Mouse (Mus musculus): ENCODE measurements at regions not wholly inside any gene's neighbourhood (a gene's known extent, or its start where the extent isn't known, plus 50 kb on each side); places are given as distances from the start of the nearest gene placed in this dataset.
A peak's percentile ranks its signal among the peaks of the same experiment; 100 is the strongest.

DNA sequence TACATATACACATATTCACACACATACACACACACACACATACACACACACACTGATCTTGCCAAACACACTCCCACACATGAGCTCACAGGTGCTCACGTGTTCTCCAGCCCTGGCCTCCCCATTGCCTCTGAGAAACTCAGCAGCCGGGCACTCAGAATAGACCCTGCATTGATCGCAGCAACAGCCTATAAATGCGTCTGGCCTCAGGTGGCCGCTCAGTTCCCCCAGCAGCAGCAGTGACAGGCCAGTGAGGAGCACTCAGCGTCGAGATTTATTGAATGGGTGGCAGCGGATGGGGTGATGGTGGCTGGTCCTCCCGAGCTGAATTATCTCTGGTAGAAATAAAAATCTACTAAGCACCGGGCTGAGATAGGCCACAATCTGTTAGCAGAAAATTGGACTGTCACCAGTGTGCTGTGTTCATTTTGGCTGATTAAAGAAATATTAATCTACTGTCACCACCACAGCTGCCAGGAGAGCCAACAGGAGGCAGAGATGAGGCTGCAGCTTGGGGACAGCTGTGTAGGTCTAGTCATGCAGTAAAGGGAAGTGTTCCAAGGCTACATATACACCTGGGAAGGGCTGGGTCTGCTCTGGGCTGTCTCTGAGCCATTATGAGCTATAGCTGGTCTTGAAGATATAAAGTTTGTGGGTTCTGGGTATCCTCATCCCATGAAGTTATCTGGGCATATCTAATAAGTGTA, 80.4 kb upstream of the Ttc34 start:
- Histone ChIP-seq H3K9ac (no peak overlapping the region), H3K27ac (no peak overlapping the region), H3K4me3 (no peak overlapping the region), H3K36me3 (no peaks in the 10 kb centered on the region), H3K27me3 (peaks cover 45% of the 10 kb centered on the region), H3K4me2 (replicated peaks) (no peak overlapping the region), H3K9me3 (no peaks in the 10 kb centered on the region), H3K4me1 (peaks cover 41% of the 10 kb centered on the region)
- 49% methylated on average over 10 of the region's 10 CpGs for WGBS
- ATAC-seq (ENCODE audit: low FRiP score, low read depth), result 0 out of 2 replicates have a peak, but pooled peaks have one; percentile 10

DNA sequence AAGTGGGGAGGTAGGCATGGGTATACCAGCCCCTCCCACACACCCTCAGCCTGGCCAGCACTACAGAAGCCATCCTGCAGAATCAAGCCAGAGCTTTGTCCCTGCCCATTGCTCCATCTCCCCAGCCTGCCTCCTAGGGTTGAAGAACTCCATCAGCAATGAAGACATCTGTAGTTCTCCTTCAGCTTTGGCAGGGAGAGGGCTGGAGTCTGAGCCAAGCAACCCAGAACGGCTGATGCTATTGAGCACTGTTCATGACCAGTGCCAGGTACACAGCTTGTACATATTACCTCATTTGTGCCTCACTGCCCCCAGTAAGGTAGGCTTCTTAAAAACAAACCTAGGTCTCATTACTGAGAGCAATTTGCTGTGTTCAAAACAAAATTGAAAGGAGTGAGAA, 77.4 kb upstream of the Ttc34 start:
- Histone ChIP-seq H3K9ac (no peak overlapping the region), H3K27me3 (peaks cover 30% of the 10 kb centered on the region), H3K27ac (no peak overlapping the region), H3K9me3 (no peaks in the 10 kb centered on the region), H3K36me3 (no peaks in the 10 kb centered on the region), H3K4me2 (replicated peaks) (no peak overlapping the region), H3K4me3 (no peak overlapping the region), H3K4me1 (peaks cover 25% of the 10 kb centered on the region)
- 44% methylated on average over 1 of the region's 1 CpGs for WGBS
- no peak for ATAC-seq (ENCODE audit: low FRiP score, low read depth)

DNA sequence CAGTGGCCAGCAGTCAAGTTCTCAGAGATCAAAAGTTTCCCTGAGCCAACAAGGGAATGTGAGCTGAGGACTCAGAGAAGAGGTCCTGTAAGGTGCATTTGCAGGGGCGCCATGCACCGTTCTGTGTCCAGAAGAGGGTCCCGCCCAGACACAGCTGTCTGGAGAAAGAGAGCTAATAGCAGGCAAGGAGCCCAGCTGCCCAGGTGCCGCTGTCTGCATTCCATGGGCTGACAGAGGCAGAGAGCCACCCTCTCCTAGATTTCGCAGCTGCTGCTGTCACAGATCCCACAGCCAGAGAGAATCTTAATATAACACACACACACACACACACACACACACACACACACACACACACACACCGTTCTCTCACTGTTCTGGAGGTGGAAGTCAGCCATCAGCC, 73.0 kb upstream of the Ttc34 start:
- ATAC-seq (ENCODE audit: low FRiP score, low read depth), result peak; percentile 56; the same call in 1 of the 2 replicates
- H3K9ac ChIP-seq, result 0 out of 2 replicates have a peak overlapping the region, but pooled peaks have one; percentile 9
- H3K27ac ChIP-seq, result no peak overlapping the region
- WGBS, result 47% methylated on average over 6 of the region's 6 CpGs
- peaks cover 30% of the 10 kb centered on the region for H3K4me1 ChIP-seq
- peaks cover 21% of the 10 kb centered on the region for H3K27me3 ChIP-seq
- H3K36me3 ChIP-seq, result no peaks in the 10 kb centered on the region
- no peaks in the 10 kb centered on the region for H3K9me3 ChIP-seq
- H3K4me3 ChIP-seq, result no peak overlapping the region
- no peak overlapping the region for H3K4me2 ChIP-seq (replicated peaks)

DNA sequence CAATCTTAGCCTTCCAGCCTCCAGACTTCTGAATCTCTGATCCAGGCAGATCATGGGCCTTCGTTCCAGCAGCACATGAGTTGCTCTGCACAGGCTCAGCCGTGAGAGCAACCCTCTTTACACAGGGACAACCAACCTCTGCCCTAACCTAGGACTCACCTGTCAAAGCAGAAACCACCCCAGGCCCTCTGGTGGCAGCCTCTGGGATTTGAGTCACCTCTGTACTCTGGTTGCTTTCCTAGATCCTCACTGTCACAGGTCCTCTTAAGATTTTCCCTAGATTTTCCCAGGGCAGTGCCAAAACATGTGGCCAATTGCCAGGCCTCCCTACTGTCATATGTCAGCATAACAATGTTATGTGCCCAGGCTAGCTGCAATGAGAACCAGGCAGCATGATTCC, 71.1 kb upstream of the Ttc34 start:
- Histone ChIP-seq H3K4me1 (peaks cover 27% of the 10 kb centered on the region), H3K27me3 (peaks cover 19% of the 10 kb centered on the region), H3K4me2 (replicated peaks) (no peak overlapping the region), H3K9me3 (no peaks in the 10 kb centered on the region), H3K27ac (no peak overlapping the region), H3K9ac (no peak overlapping the region), H3K36me3 (no peaks in the 10 kb centered on the region), H3K4me3 (no peak overlapping the region)
- 39% methylated on average over 2 of the region's 2 CpGs for WGBS
- no peak for ATAC-seq (ENCODE audit: low FRiP score, low read depth)

DNA sequence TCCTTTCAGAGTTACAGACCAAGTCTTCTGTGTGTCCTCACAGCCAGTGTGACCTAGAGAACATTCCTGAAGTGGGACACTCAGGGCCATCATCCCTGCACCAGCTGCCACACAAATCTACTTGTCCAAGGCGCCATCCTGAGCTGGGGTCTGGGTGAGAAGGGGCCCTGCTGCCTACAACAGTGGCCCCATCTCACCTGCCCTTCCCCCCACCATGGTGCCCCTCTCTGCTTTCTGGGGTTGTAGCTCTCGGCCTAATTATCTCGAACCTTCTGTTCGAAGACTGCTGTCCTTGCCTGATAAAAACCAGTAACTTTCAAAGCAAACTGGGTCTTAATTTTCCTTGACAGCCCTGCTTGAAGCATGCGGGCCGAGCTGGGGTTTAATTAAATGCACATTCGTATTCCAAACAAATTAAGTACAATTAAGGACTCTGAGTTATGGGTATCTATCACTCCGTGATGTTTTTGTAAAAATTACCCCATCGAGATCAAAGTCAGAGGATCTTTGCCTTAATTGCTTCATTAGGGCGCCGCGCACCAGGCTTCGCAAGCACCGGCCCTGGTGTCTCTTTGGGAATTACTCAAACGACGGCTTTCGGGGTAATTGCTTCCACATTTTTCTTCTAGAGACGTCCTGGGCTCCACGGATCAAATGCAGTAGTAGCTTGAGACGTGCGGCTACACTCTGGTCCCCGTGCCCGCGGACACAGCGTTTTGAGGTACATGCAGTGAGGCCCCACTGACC, 65.8 kb upstream of the Ttc34 start:
- H3K4me1 ChIP-seq, result peaks cover 32% of the 10 kb centered on the region
- H3K36me3 ChIP-seq, result no peaks in the 10 kb centered on the region
- no peak overlapping the region for H3K4me3 ChIP-seq
- no peak overlapping the region for H3K9ac ChIP-seq
- H3K9me3 ChIP-seq, result no peaks in the 10 kb centered on the region
- peaks cover 40% of the 10 kb centered on the region for H3K27me3 ChIP-seq
- no peak overlapping the region for H3K27ac ChIP-seq
- ATAC-seq (ENCODE audit: low FRiP score, low read depth), result no peak
- peak overlapping the region; percentile 11; the same call in 1 of the 2 replicates for H3K4me2 ChIP-seq (replicated peaks)
- 11% methylated on average over 25 of the region's 25 CpGs for WGBS

DNA sequence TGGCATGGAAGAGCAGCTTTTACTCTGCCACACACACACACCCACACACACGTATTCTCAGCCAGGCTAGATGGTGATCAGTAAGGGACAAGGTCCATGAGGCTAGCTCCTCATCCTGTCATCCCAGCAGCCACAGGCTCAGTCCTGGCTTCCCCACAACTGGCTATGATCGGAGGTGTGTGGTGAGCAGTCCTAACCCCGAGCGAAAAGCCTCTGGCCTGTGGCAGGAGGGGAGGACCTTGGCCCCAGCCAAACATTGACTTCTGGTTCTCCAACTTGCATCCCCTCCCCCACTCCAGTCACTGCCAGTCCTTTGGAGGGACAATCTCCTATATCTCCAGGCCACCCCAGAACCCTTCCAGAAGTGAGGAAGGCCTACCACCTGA, 65.2 kb upstream of the Ttc34 start:
- peaks cover 32% of the 10 kb centered on the region for H3K4me1 ChIP-seq
- WGBS, result 29% methylated on average over 4 of the region's 4 CpGs
- H3K4me2 ChIP-seq (replicated peaks), result peak overlapping the region; percentile 11; the same call in 1 of the 2 replicates
- no peak overlapping the region for H3K4me3 ChIP-seq
- no peak overlapping the region for H3K27ac ChIP-seq
- ATAC-seq (ENCODE audit: low FRiP score, low read depth), result no peak
- no peak overlapping the region for H3K9ac ChIP-seq
- H3K36me3 ChIP-seq, result no peaks in the 10 kb centered on the region
- H3K27me3 ChIP-seq, result peaks cover 36% of the 10 kb centered on the region
- no peaks in the 10 kb centered on the region for H3K9me3 ChIP-seq

DNA sequence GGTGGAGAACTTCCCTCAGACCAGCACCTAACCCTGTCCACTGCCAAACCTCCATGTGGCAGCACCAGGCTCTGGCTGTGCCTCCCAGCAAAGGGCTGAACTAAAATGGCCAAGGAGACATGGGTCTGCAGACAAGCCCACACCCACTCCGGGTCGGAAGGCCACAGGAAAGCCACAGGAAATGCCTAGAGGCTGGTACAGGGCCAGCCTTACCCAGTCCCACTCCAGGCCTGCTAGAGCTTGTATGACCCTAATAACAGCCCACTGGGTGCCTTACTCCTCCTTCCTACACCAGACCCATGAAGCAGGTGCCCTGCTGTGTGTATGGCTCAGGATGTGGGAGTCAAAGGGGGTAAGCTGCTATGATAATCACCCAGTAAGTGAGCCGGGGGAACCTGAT, 63.4 kb upstream of the Ttc34 start:
- no peak for ATAC-seq (ENCODE audit: low FRiP score, low read depth)
- Histone ChIP-seq H3K9me3 (0 out of 2 replicates have a peak, but pooled peaks cover 3% of the 10 kb centered on the region), H3K4me3 (no peak overlapping the region), H3K4me2 (replicated peaks) (no peak overlapping the region), H3K36me3 (no peaks in the 10 kb centered on the region), H3K4me1 (peaks cover 32% of the 10 kb centered on the region), H3K27me3 (peaks cover 30% of the 10 kb centered on the region), H3K9ac (no peak overlapping the region), H3K27ac (no peak overlapping the region)
- 65% methylated on average over 3 of the region's 3 CpGs for WGBS

DNA sequence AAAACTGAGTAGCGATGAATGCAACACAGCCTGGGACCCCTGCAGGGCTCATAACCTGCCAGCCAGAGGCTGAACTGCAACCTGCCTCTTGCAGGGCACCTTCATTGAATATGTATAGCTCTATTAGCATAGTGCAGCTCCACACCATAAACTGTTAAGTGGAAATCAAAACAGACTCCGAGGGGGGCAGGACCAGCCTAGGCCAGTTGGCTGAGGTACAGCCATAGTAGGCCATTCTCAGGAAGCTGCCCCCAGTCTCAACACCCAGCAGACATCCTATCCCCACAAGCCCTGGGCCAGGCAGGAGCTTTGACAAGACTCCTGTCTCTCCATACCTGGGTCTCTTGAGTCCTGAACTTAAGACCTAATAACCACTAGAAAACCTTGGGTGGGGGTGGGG, 62.9 kb upstream of the Ttc34 start:
- no peak overlapping the region for H3K27ac ChIP-seq
- H3K9ac ChIP-seq, result no peak overlapping the region
- H3K4me1 ChIP-seq, result peaks cover 32% of the 10 kb centered on the region
- H3K27me3 ChIP-seq, result peaks cover 30% of the 10 kb centered on the region
- no peak overlapping the region for H3K4me2 ChIP-seq (replicated peaks)
- no peaks in the 10 kb centered on the region for H3K36me3 ChIP-seq
- ATAC-seq (ENCODE audit: low FRiP score, low read depth), result no peak
- no peak overlapping the region for H3K4me3 ChIP-seq
- H3K9me3 ChIP-seq, result 0 out of 2 replicates have a peak, but pooled peaks cover 4% of the 10 kb centered on the region
- 36% methylated on average over 2 of the region's 2 CpGs for WGBS

DNA sequence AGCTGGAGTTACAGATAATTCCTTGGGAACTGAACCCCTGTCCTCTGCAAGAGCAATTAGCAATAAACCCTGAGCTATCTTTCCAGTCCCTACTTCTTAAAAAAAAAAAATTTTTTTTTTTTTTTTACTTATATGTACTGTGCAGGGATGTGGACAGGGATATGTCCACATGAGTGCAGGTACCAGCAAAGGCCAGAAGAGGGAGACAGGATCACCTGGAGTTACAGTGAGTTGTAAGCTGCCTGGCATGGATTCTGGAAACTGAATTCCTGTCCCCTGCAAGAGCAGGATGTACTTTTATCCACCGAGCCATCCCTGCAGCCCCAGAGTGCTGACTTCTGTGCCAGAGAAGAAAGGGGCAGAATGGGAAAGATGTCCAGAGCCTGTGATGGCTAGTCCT, 58.4 kb upstream of the Ttc34 start:
- 95% methylated on average over 1 of the region's 1 CpGs for WGBS
- Histone ChIP-seq H3K27me3 (peaks cover 26% of the 10 kb centered on the region), H3K4me2 (replicated peaks) (no peak overlapping the region), H3K9me3 (0 out of 2 replicates have a peak, but pooled peaks cover 4% of the 10 kb centered on the region), H3K4me3 (no peak overlapping the region), H3K36me3 (no peaks in the 10 kb centered on the region), H3K27ac (no peak overlapping the region), H3K9ac (no peak overlapping the region), H3K4me1 (peaks cover 42% of the 10 kb centered on the region)
- ATAC-seq (ENCODE audit: low FRiP score, low read depth), result no peak

DNA sequence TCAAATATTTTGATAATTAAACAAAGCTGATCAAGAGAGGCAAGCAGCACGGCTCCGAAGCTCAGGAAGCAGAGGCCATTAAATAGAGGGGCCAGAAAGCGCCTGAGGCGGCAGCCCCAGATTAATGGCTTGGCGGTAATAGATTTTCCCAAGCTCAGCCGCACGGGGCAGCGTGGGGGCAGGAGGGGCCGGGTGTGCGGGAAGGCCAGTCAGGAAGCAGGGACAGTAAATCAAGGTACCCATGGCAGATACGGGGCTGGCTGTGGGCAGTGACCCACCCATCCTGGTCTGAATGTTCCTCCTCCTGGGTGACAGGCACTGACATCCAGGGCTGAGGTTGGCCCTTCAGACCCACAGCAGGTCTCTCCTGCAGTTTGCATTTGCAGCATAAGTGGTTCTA, 55.9 kb upstream of the Ttc34 start:
- Histone ChIP-seq H3K4me1 (peaks cover 51% of the 10 kb centered on the region), H3K9ac (no peak overlapping the region), H3K4me2 (replicated peaks) (peak overlapping the region; percentile 38), H3K27ac (no peak overlapping the region), H3K27me3 (peaks cover 43% of the 10 kb centered on the region), H3K4me3 (no peak overlapping the region), H3K36me3 (no peaks in the 10 kb centered on the region), H3K9me3 (0 out of 2 replicates have a peak, but pooled peaks cover 4% of the 10 kb centered on the region)
- ATAC-seq (ENCODE audit: low FRiP score, low read depth), result no peak
- 5% methylated on average over 11 of the region's 11 CpGs for WGBS

DNA sequence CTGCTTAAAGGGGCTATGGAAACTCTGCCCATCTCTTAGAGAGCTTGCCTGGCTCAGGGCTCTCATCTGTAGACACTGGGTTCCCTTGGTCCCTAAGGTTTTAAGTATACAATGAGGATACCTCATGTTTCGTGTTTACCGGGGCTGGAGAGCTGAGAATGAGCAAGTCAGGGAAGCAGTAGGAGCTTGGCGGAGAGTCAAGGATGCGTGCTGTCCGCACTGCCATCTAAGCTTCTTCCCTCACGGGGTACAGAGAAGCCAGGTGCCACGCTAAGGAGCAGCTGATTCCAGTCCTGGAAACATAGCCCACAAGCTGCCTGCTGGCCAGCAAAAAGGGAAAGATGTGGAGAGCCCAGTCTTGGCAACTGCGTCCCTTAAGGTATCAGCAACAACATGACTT, 55.0 kb upstream of the Ttc34 start:
- H3K9ac ChIP-seq, result no peak overlapping the region
- 0 out of 2 replicates have a peak, but pooled peaks cover 4% of the 10 kb centered on the region for H3K9me3 ChIP-seq
- no peak overlapping the region for H3K4me2 ChIP-seq (replicated peaks)
- H3K36me3 ChIP-seq, result no peaks in the 10 kb centered on the region
- ATAC-seq (ENCODE audit: low FRiP score, low read depth), result no peak
- H3K27ac ChIP-seq, result no peak overlapping the region
- peaks cover 58% of the 10 kb centered on the region for H3K4me1 ChIP-seq
- H3K27me3 ChIP-seq, result peaks cover 43% of the 10 kb centered on the region
- H3K4me3 ChIP-seq, result no peak overlapping the region
- 72% methylated on average over 8 of the region's 8 CpGs for WGBS

DNA sequence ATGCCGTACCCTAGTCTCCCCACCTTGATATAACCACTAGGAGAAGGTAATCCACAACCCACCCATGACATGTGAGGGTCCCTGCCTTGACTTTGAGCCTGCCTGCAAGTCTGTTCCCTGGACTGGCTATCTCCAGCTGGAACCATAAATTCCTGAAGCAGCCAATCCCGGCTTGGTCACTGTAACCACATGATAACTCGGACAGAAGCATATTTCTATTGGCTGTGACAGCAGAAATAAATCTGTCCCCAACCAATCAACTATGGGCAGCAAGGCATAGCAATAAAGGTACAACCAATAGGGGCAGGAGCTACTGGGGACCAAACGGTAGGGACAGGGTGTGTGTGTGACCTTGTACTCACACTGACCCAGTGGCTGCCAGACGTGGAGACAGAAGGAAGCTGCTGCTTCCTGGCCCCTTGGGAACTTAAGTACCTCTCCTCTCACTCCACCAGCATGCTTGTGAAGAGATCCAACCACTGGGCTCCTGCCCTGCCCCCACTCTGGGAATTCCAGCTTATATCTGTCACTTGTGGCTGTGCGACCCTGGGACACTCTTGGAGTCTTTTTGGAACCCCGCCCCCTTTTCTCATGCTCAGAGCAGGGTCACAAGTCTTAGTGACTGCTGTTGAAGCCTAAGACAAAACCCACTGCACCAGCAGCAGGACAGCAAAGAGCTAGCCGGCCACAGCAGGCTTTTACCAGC, 51.8 kb upstream of the Ttc34 start:
- Histone ChIP-seq H3K9ac (no peak overlapping the region), H3K36me3 (no peaks in the 10 kb centered on the region), H3K27ac (no peak overlapping the region), H3K4me2 (replicated peaks) (no peak overlapping the region), H3K9me3 (no peaks in the 10 kb centered on the region), H3K4me3 (no peak overlapping the region), H3K27me3 (peaks cover 61% of the 10 kb centered on the region), H3K4me1 (peaks cover 70% of the 10 kb centered on the region)
- WGBS, result 44% methylated on average over 8 of the region's 8 CpGs
- no peak for ATAC-seq (ENCODE audit: low FRiP score, low read depth)
